Mouse (Mus musculus): ENCODE data around the gene Tmbim4. TPM values are rescaled to one million over a fixed set of nuclear protein-coding genes. Genes with fewer than 3 reads are reported as not detected.

The Tmbim4 gene
- polyA plus RNA-seq, 1 experiment = 155 TPM

DNA sequence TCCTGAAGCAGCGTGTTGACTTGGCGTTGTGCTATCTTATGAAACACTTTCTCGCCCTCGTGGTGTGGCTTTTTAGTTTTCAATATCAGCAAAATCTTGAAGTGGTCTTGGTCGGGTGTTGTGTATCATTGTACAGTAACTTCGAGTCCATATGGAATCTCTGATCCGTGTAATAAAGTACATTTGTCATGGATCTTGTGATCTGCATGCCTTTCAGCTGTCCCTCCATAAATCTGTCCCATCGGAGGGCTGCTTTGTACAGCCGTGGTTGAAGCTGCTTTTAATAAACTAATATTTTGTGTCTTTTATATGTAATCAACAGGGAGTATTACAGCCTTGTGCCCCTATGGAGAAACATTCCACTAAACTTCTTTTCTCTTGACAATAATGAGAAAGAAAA lies 35.5 kb downstream of the Tmbim4 start:
- H3K4me3 ChIP-seq (ENCODE audit: control insufficient read depth, insufficient read depth, low read length) = no peak overlapping the region
- H3K4me1 ChIP-seq (replicated peaks; ENCODE audit: control insufficient read depth, insufficient read depth, low read length) = no peaks in the 10 kb centered on the region; the same call in 1 of the 2 replicates
- no peak overlapping the region for H3K27ac ChIP-seq (ENCODE audit: control insufficient read depth, insufficient read depth, low read length)
- H3K27me3 ChIP-seq (ENCODE audit: control insufficient read depth, insufficient read depth, low read length) = no peaks in the 10 kb centered on the region
- no peak for DNase-seq
- TF ChIP-seq CTCF (IDR thresholded peaks at IDR 0.05; ENCODE audit: borderline replicate concordance, control insufficient read depth, extremely low read depth, insufficient read depth, low read length, poor library complexity) = no peak
- no peak for TF ChIP-seq POLR2A (IDR thresholded peaks at IDR 0.05; ENCODE audit: control insufficient read depth, extremely low read depth, insufficient read depth, low read length, poor library complexity)
- H3K36me3 ChIP-seq (ENCODE audit: control insufficient read depth, insufficient read depth, low read length) = peaks cover 6% of the 10 kb centered on the region; the same call in 1 of the 2 replicates
- WGBS = 92% methylated on average over 9 of the region's 9 CpGs

GRCm38 (mm10) chr10:120238241-120238640 lies 36.9 kb downstream of the Tmbim4 start:
- no peaks in the 10 kb centered on the region; the same call in 1 of the 2 replicates for H3K4me1 ChIP-seq (replicated peaks; ENCODE audit: control insufficient read depth, insufficient read depth, low read length)
- no peak for DNase-seq
- TF ChIP-seq POLR2A (IDR thresholded peaks at IDR 0.05; ENCODE audit: control insufficient read depth, extremely low read depth, insufficient read depth, low read length, poor library complexity) = no peak
- no peak for TF ChIP-seq CTCF (IDR thresholded peaks at IDR 0.05; ENCODE audit: borderline replicate concordance, control insufficient read depth, extremely low read depth, insufficient read depth, low read length, poor library complexity)
- H3K27me3 ChIP-seq (ENCODE audit: control insufficient read depth, insufficient read depth, low read length) = no peaks in the 10 kb centered on the region
- WGBS = 91% methylated on average over 8 of the region's 8 CpGs
- H3K27ac ChIP-seq (ENCODE audit: control insufficient read depth, insufficient read depth, low read length) = no peak overlapping the region
- no peaks in the 10 kb centered on the region for H3K36me3 ChIP-seq (ENCODE audit: control insufficient read depth, insufficient read depth, low read length)
- H3K4me3 ChIP-seq (ENCODE audit: control insufficient read depth, insufficient read depth, low read length) = no peak overlapping the region

- TF ChIP-seq CTCF (IDR thresholded peaks at IDR 0.05; ENCODE audit: borderline replicate concordance, control insufficient read depth, extremely low read depth, insufficient read depth, low read length, poor library complexity) (no peak), POLR2A (IDR thresholded peaks at IDR 0.05; ENCODE audit: control insufficient read depth, extremely low read depth, insufficient read depth, low read length, poor library complexity) (no peak)
- 88% methylated on average over 6 of the region's 6 CpGs for WGBS
- no peaks in the 10 kb centered on the region for H3K27me3 ChIP-seq (ENCODE audit: control insufficient read depth, insufficient read depth, low read length)
- H3K27ac ChIP-seq (ENCODE audit: control insufficient read depth, insufficient read depth, low read length) = no peak overlapping the region
- H3K36me3 ChIP-seq (ENCODE audit: control insufficient read depth, insufficient read depth, low read length) = no peaks in the 10 kb centered on the region
- no peaks in the 10 kb centered on the region for H3K4me1 ChIP-seq (replicated peaks; ENCODE audit: control insufficient read depth, insufficient read depth, low read length)
- no peak for DNase-seq
- H3K4me3 ChIP-seq (ENCODE audit: control insufficient read depth, insufficient read depth, low read length) = no peak overlapping the region
Observed at GRCm38 (mm10) chr10:120239476-120239875, 38.1 kb downstream of the Tmbim4 start.

- H3K4me3 ChIP-seq (ENCODE audit: control insufficient read depth, insufficient read depth, low read length) = no peak overlapping the region
- H3K4me1 ChIP-seq (replicated peaks; ENCODE audit: control insufficient read depth, insufficient read depth, low read length) = no peaks in the 10 kb centered on the region
- no peak overlapping the region for H3K27ac ChIP-seq (ENCODE audit: control insufficient read depth, insufficient read depth, low read length)
- no peaks in the 10 kb centered on the region for H3K27me3 ChIP-seq (ENCODE audit: control insufficient read depth, insufficient read depth, low read length)
- DNase-seq = no peak
- TF ChIP-seq CTCF (IDR thresholded peaks at IDR 0.05; ENCODE audit: borderline replicate concordance, control insufficient read depth, extremely low read depth, insufficient read depth, low read length, poor library complexity) = no peak
- TF ChIP-seq POLR2A (IDR thresholded peaks at IDR 0.05; ENCODE audit: control insufficient read depth, extremely low read depth, insufficient read depth, low read length, poor library complexity) = no peak
- 81% methylated on average over 6 of the region's 6 CpGs for WGBS
- H3K36me3 ChIP-seq (ENCODE audit: control insufficient read depth, insufficient read depth, low read length) = no peaks in the 10 kb centered on the region
Observed at GRCm38 (mm10) chr10:120242421-120242820, 41.0 kb downstream of the Tmbim4 start.

DNA sequence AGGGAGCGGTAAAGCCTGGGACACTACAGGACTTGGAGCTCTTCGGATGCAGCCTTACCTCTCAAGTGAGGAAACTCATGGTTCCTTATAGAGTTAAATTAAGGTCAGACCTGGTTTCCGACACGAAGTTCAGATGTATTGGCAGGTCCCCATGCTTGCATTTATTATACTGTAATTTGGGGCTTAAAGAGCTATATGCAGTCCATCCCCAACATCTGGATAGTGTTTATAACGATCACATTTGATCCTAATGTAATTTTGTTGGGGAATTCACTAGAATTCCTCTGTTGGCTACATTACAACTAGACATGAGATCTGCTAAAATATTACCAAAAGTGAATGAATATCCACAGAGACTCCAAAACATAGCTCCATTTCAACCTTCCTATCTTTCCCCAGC lies 44.3 kb downstream of the Tmbim4 start:
- no peak overlapping the region for H3K4me3 ChIP-seq (ENCODE audit: control insufficient read depth, insufficient read depth, low read length)
- TF ChIP-seq POLR2A (IDR thresholded peaks at IDR 0.05; ENCODE audit: control insufficient read depth, extremely low read depth, insufficient read depth, low read length, poor library complexity) (no peak), CTCF (IDR thresholded peaks at IDR 0.05; ENCODE audit: borderline replicate concordance, control insufficient read depth, extremely low read depth, insufficient read depth, low read length, poor library complexity) (no peak)
- DNase-seq = no peak
- no peak overlapping the region for H3K27ac ChIP-seq (ENCODE audit: control insufficient read depth, insufficient read depth, low read length)
- no peaks in the 10 kb centered on the region for H3K36me3 ChIP-seq (ENCODE audit: control insufficient read depth, insufficient read depth, low read length)
- H3K27me3 ChIP-seq (ENCODE audit: control insufficient read depth, insufficient read depth, low read length) = no peaks in the 10 kb centered on the region
- WGBS = 93% methylated on average over 5 of the region's 5 CpGs
- no peaks in the 10 kb centered on the region for H3K4me1 ChIP-seq (replicated peaks; ENCODE audit: control insufficient read depth, insufficient read depth, low read length)

DNA sequence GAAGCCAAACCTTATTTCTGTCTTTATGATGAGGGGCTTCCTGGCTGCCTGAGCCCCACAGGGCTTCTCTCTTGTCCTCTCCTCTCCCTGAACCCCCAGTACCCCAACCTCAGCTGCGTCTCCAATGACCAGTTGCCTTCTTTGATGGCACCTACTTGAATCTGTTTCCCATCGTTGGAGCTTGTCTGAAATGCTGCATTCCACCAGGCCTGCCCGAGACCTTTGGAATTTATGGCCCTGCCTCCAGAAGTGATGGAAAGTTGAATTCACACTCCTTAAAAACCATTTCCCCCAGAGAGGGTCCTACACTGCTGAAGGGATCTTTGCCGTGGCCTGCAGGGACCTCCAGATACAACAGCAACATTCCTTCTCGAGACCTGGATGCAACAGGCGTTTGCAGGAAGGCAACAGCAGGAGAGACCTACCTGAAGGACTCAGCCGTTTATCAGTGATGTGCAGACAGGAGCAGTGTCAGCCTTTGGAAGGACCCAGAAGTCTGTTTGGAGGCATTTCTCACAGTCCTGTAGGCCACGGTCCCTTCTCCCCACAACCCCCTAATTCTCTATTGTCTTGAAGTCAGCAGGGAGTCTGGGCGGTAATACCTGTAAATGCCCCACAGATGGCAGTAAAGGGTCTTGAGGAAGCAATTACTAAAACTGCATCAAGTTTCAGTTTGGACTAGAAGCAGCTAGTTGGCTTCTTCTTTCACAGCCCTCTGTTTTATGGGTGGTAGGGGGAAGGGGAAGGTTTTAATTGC lies 45.8 kb downstream of the Tmbim4 start:
- Histone ChIP-seq H3K4me3 (ENCODE audit: control insufficient read depth, insufficient read depth, low read length) (no peak overlapping the region), H3K4me1 (replicated peaks; ENCODE audit: control insufficient read depth, insufficient read depth, low read length) (no peaks in the 10 kb centered on the region), H3K27ac (ENCODE audit: control insufficient read depth, insufficient read depth, low read length) (no peak overlapping the region), H3K36me3 (ENCODE audit: control insufficient read depth, insufficient read depth, low read length) (no peaks in the 10 kb centered on the region), H3K27me3 (ENCODE audit: control insufficient read depth, insufficient read depth, low read length) (no peaks in the 10 kb centered on the region)
- 57% methylated on average over 9 of the region's 9 CpGs for WGBS
- peak; percentile 62 for DNase-seq
- no peak for TF ChIP-seq CTCF (IDR thresholded peaks at IDR 0.05; ENCODE audit: borderline replicate concordance, control insufficient read depth, extremely low read depth, insufficient read depth, low read length, poor library complexity)

Measured in thymus, adult 2 months (tissue).